Mouse (Mus musculus) layer of hippocampus, adult 9-11 months (tissue): ENCODE measurements around the gene Akap10.
A peak's percentile ranks its signal among the peaks of the same experiment; 100 is the strongest.
"Not testable (repeated sequence)": the region's sequence is repeated elsewhere in the genome, so short reads cannot be mapped to it uniquely, and the experiment has no call there.

Experiments
- DNase-seq: peaks from one replicate; pipeline ENCODE4 v3.0.0; 2022

The Akap10 gene

DNA sequence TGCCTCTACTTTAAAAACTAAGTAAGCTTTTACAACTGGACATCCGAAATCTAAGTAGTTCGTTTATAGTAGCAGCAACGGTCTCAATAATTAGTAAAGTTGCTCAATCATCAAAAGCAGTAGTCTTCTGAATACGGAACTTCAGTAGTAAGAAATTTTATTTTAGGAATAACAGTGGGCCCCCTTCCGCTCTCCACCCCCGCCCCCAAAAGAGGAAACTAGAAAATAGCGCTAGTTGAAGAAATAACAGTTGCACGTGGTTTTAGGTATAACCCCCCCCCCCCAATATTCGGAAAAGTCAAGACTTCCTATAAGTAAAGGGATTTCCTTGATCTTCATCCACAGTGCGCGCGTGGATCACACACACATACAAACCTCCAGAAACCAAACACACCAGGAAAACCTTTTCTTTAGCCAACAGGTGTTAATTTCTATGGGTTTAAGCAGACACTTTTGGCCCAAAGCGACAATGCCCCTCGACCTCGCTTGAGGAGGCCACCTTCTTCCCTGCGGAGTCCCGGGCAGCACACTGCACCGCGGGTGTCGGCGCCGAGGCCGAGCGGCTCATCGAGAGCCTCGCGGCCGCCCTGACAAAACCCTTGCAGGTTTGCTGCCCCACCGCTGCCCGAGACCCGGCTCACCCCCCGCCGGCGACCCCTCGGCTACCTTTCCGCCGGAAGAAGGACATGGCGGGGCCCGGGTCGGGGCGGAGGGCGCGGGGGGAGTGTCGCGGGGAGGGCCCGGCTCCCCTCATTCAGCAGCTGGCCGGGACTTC is 542 bp downstream of the Akap10 start:
- DNase-seq = no peak

DNA sequence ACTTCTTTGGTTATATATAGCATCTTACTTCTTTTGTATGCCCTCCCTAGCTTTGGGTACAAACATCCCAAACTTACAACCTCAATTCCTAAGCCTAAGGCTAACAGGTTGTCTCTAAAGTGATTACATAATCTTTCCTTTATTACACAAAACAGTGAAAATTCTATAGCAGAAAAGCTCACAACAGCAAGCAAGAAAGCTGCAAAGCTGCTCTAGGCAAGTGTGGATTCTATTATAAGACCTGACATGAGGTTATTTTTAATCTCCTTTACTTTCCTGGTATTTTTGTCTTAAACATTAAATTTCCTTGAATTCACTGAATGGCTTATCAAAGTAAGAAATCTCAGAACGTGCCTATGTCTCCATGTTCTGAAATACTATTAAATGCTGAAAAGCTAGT is 6.7 kb downstream of the Akap10 start:
- no peak for DNase-seq

DNA sequence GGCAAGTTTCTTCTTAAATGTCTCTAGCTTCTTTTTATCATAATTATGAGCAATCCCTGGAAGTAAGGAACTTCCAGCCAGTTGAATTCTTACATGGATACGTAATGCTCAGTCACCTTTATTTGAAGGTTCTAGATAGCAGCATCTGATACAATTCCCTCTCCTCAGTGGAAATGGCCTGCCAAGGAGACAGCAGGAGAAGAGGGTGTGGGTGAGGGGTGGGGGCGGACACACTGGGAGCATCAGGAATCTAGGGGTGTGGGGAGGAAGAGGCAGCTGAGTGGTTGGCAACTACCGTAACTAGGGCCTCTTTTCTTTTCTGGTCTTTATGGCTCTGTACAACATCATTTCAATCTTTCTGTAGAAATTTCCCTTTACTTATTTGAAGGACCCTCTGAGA is 10.3 kb downstream of the Akap10 start:
- peak; percentile 26 for DNase-seq

GRCm38 (mm10) chr11:61908315-61908714 is 21.7 kb downstream of the Akap10 start:
- no peak for DNase-seq

DNA sequence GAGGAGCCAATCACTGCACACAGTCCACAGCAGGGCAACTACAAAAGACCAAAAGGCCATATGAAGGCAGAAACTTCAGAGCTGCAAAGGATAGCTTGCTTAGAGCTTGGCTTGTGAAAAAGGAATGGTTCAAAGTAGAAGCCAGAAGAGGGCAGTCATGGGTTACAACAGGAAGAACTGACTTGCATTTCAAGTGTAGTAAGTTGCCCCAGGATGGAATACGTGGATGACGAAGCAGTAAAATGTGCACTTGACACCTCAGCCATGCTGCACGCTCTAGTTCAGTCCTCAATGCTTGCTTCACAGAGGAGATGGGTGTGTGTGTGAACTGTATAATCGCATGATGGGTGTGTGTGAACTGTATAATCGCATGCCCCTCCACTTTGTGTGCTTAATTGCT is 47.9 kb downstream of the Akap10 start:
- no peak for DNase-seq

DNA sequence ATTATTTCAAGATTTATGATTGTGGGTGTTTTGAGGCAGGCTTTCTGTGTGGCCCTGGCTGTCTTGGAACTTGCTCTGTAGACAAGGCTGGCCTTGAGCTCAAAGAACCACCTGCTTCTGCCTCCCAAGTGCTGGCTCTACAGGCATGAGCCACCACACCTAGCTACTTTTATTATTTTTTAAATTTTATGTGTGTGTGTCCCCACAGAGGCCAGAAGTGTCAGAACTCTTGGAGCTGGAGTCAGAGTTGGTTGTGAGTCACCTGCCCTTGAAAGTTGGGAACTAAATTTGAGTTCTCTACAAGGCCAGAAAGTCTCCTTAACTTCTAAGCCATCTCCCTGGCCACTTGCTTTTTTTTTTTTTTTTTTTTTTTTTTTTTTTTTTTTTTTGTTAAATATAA is 50.1 kb downstream of the Akap10 start:
- DNase-seq = no peak

GRCm38 (mm10) chr11:61871881-61872280 is 58.2 kb downstream of the Akap10 start:
- DNase-seq = no peak

DNA sequence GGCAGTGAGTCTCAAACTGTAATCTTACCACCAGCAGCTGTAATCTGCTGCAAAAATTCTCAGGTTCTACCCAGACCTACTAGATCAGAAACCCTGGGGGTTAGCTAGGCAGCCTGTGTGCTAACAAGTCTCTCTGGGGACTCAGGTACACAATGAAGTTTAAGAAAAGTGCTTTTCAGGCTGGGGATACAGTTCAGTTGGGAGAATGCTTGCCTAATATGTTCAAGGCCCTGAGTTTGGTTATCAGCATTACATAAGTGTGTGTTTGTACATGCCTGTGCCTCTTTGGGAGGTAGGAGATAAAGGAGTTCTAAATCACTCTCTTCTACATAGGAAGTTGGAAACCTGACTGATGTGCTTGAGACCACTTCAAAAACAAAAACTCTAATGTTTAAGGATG is 63.2 kb downstream of the Akap10 start:
- DNase-seq = no peak

- DNase-seq = peak; percentile 33
Measured at GRCm38 (mm10) chr11:61861781-61862547, 68.1 kb downstream of the Akap10 start.

- DNase-seq = no peak
Measured at GRCm38 (mm10) chr11:61859316-61859715, 70.7 kb downstream of the Akap10 start.

- no peak for DNase-seq
Measured at GRCm38 (mm10) chr11:61855539-61855938, 74.5 kb downstream of the Akap10 start.

GRCm38 (mm10) chr11:61854988-61855411 is 75.1 kb downstream of the Akap10 start, which contains the start of gene Ulk2:
Gene Ulk2, minus strand, starts transcription at chr11:61855073.
- peak; percentile 89 for DNase-seq

- peak; percentile 90 for DNase-seq
Measured at GRCm38 (mm10) chr11:61854211-61854987, 75.7 kb downstream of the Akap10 start.

DNA sequence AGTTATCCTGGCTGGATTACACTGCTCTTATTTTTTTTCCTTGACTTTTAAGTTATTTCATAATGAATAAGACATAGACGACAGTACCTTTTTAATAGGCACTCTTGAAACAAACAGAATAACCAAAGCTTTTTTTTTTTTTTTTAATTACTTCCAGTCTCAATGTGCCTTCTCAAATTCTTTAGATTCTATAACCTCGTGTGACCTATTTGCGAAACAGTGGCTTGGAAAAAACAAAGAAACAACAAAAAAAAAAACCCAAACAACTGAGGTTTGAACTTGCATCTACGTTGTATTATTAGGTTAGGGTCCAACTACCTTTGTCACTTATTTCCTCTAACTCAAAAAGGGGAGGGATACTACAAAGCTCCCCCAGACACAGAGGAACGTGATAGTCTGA is 76.4 kb downstream of the Akap10 start:
- no peak for DNase-seq

DNA sequence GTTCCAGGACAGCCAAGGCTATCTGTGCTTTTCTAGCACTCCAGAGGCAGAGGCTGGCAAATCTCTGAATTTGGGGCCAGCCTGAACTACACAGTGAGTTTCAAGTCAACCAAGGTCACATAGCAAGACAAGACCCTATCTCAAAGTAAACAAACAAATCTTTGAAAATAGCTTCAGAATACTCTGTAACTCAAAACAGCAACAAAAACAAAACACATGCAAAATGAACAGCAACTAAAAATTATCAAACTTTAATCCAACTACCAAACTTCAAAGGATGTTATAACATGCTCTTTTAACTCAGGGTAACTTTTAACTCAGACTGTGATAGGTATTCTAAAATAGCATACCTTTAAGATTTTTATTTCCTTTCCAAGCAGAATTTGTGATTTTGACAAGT is 77.1 kb downstream of the Akap10 start:
- no peak for DNase-seq

- DNase-seq = no peak
Measured at GRCm38 (mm10) chr11:61851195-61851594, 78.9 kb downstream of the Akap10 start.

DNA sequence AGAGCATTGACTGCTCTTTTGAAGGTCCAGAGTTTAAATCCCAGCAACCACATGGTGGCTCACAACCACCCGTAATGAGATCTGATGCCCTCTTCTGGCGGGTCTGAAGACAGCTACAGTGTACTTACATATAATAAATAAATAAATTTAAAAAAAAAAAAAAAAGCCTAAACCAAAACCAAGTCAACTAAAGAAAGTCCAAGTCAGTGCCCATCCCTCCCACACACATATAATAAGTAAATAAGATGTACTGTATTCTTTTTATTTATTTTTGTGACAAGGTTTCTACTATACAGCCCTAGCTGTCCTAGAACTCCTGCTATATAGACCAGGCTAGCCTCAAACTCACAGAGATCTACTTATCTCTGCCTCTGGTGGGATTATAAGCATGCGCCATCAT is 89.4 kb downstream of the Akap10 start:
- not testable (repeated sequence) for DNase-seq

DNA sequence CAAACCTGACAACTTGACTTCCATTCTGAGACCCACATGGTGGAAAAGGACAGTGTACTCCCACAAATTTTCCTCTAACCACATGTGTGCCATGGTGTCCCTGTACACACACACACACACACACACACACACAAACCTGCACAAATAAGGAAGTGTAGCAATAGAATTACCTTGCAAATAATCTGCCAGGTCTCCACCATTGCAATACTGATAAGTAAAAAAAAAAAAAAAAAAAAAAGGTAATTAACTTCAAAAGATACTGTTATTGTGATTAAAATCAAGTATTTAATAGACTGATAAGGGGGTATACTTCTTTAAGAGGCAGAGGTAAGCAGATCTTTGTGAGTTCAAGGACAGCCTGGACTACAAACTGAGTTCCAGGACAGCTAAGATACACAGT is 90.1 kb downstream of the Akap10 start:
- DNase-seq = no peak

DNA sequence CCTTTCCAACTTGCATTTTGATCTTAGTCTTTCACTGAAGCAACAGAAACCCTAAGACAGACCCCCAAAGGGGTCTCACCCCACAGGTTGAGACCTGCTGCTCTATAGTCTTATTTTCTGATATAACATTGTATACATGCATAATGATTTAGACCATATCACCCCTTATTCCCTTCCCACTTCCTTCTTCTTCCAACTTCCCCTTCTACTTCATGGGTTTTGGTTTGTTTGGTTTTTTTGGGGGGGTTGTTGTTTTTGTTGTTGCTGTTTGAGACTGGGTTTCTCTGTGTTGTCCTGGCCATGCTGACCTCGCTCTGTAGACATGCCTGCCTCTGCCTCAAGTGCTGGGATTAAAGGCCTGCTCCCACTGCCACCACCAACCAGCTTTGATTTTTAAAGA is 90.9 kb downstream of the Akap10 start:
- no peak for DNase-seq
